Mouse (Mus musculus): ENCODE measurements around the gene Gpbp1l1.

The Gpbp1l1 gene

GRCm38 (mm10) chr4:116557306-116558121, at the start of gene Gpbp1l1:
Gene Gpbp1l1 (plus strand): TSS chr4:116557658.
- H3K4me1 ChIP-seq (replicated peaks; ENCODE audit: low read depth, low read length): peaks cover 61% of the 10 kb centered on the region
- peak within 1 kb of the TSS; percentile 96 for H3K4me3 ChIP-seq (replicated peaks; ENCODE audit: low read length)
- H3K9me3 ChIP-seq (ENCODE audit: low read length): no peaks in the 10 kb centered on the region
- TF ChIP-seq CTCF (conservative IDR thresholded peaks at IDR 0.05; ENCODE audit: low read length) (no peak), NANOG (IDR thresholded peaks at IDR 0.05; ENCODE audit: borderline replicate concordance, low read length) (no peak), POU5F1 (IDR thresholded peaks at IDR 0.05; ENCODE audit: borderline replicate concordance, low read length) (no peak)
- no peaks in the 10 kb centered on the region for H3K27me3 ChIP-seq (ENCODE audit: insufficient read depth, low read length)
- peaks cover 37% of the 10 kb centered on the region for H3K36me3 ChIP-seq (ENCODE audit: insufficient read depth, low read length)

GRCm38 (mm10) chr4:116531109-116531508, 26.3 kb upstream of the Gpbp1l1 start:
- Histone ChIP-seq H3K27me3 (ENCODE audit: insufficient read depth, low read length) (no peaks in the 10 kb centered on the region), H3K4me1 (replicated peaks; ENCODE audit: low read depth, low read length) (no peaks in the 10 kb centered on the region), H3K9me3 (ENCODE audit: low read length) (no peaks in the 10 kb centered on the region), H3K4me3 (replicated peaks; ENCODE audit: low read length) (no peak overlapping the region), H3K36me3 (ENCODE audit: insufficient read depth, low read length) (no peaks in the 10 kb centered on the region)
- TF ChIP-seq POU5F1 (IDR thresholded peaks at IDR 0.05; ENCODE audit: borderline replicate concordance, low read length) (no peak), CTCF (conservative IDR thresholded peaks at IDR 0.05; ENCODE audit: low read length) (peak; percentile 39; the same call in 1 of the 2 replicates)

GRCm38 (mm10) chr4:116536351-116536750, 21.1 kb upstream of the Gpbp1l1 start:
- H3K27me3 ChIP-seq (ENCODE audit: insufficient read depth, low read length): no peaks in the 10 kb centered on the region
- TF ChIP-seq POU5F1 (IDR thresholded peaks at IDR 0.05; ENCODE audit: borderline replicate concordance, low read length): no peak
- no peak for TF ChIP-seq CTCF (conservative IDR thresholded peaks at IDR 0.05; ENCODE audit: low read length)
- TF ChIP-seq NANOG (IDR thresholded peaks at IDR 0.05; ENCODE audit: borderline replicate concordance, low read length): no peak
- H3K4me1 ChIP-seq (replicated peaks; ENCODE audit: low read depth, low read length): no peaks in the 10 kb centered on the region
- no peaks in the 10 kb centered on the region for H3K36me3 ChIP-seq (ENCODE audit: insufficient read depth, low read length)
- no peak overlapping the region for H3K4me3 ChIP-seq (replicated peaks; ENCODE audit: low read length)
- no peaks in the 10 kb centered on the region for H3K9me3 ChIP-seq (ENCODE audit: low read length)

GRCm38 (mm10) chr4:116537737-116538136, 19.7 kb upstream of the Gpbp1l1 start:
- Histone ChIP-seq H3K9me3 (ENCODE audit: low read length) (no peaks in the 10 kb centered on the region), H3K36me3 (ENCODE audit: insufficient read depth, low read length) (no peaks in the 10 kb centered on the region), H3K4me1 (replicated peaks; ENCODE audit: low read depth, low read length) (no peaks in the 10 kb centered on the region), H3K27me3 (ENCODE audit: insufficient read depth, low read length) (no peaks in the 10 kb centered on the region), H3K4me3 (replicated peaks; ENCODE audit: low read length) (no peak overlapping the region)
- TF ChIP-seq CTCF (conservative IDR thresholded peaks at IDR 0.05; ENCODE audit: low read length) (no peak), NANOG (IDR thresholded peaks at IDR 0.05; ENCODE audit: borderline replicate concordance, low read length) (no peak), POU5F1 (IDR thresholded peaks at IDR 0.05; ENCODE audit: borderline replicate concordance, low read length) (no peak)

- peaks cover 18% of the 10 kb centered on the region for H3K4me1 ChIP-seq (replicated peaks; ENCODE audit: low read depth, low read length)
- no peaks in the 10 kb centered on the region for H3K27me3 ChIP-seq (ENCODE audit: insufficient read depth, low read length)
- TF ChIP-seq NANOG (IDR thresholded peaks at IDR 0.05; ENCODE audit: borderline replicate concordance, low read length) (no peak), CTCF (conservative IDR thresholded peaks at IDR 0.05; ENCODE audit: low read length) (no peak), POU5F1 (IDR thresholded peaks at IDR 0.05; ENCODE audit: borderline replicate concordance, low read length) (no peak)
- H3K36me3 ChIP-seq (ENCODE audit: insufficient read depth, low read length): peaks cover 36% of the 10 kb centered on the region
- no peaks in the 10 kb centered on the region for H3K9me3 ChIP-seq (ENCODE audit: low read length)
- no peak overlapping the region for H3K4me3 ChIP-seq (replicated peaks; ENCODE audit: low read length)
Measured at GRCm38 (mm10) chr4:116550432-116550831, 7.0 kb upstream of the Gpbp1l1 start.

GRCm38 (mm10) chr4:116553035-116553434, 4.4 kb upstream of the Gpbp1l1 start:
- Histone ChIP-seq H3K36me3 (ENCODE audit: insufficient read depth, low read length) (peaks cover 36% of the 10 kb centered on the region), H3K27me3 (ENCODE audit: insufficient read depth, low read length) (no peaks in the 10 kb centered on the region), H3K4me1 (replicated peaks; ENCODE audit: low read depth, low read length) (peaks cover 27% of the 10 kb centered on the region), H3K4me3 (replicated peaks; ENCODE audit: low read length) (no peak overlapping the region), H3K9me3 (ENCODE audit: low read length) (no peaks in the 10 kb centered on the region)
- no peak for TF ChIP-seq NANOG (IDR thresholded peaks at IDR 0.05; ENCODE audit: borderline replicate concordance, low read length)

GRCm38 (mm10) chr4:116555413-116556300, 1.8 kb upstream of the Gpbp1l1 start, which contains the start of gene Tmem69:
Gene Tmem69 (minus strand): TSS chr4:116555936.
- Histone ChIP-seq H3K9me3 (ENCODE audit: low read length) (no peaks in the 10 kb centered on the region), H3K36me3 (ENCODE audit: insufficient read depth, low read length) (peaks cover 42% of the 10 kb centered on the region), H3K4me3 (replicated peaks; ENCODE audit: low read length) (peak within 1 kb of the TSS; percentile 96), H3K4me1 (replicated peaks; ENCODE audit: low read depth, low read length) (peaks cover 48% of the 10 kb centered on the region), H3K27me3 (ENCODE audit: insufficient read depth, low read length) (no peaks in the 10 kb centered on the region)
- no peak for TF ChIP-seq CTCF (conservative IDR thresholded peaks at IDR 0.05; ENCODE audit: low read length)
- TF ChIP-seq POU5F1 (IDR thresholded peaks at IDR 0.05; ENCODE audit: borderline replicate concordance, low read length): 0 out of 2 replicates have a peak, but pooled peaks have one; percentile 27

GRCm38 (mm10) chr4:116556561-116557305, 725 bp upstream of the Gpbp1l1 start:
- TF ChIP-seq NANOG (IDR thresholded peaks at IDR 0.05; ENCODE audit: borderline replicate concordance, low read length): no peak
- peak overlapping the region; percentile 96 for H3K4me3 ChIP-seq (replicated peaks; ENCODE audit: low read length)
- H3K4me1 ChIP-seq (replicated peaks; ENCODE audit: low read depth, low read length): peaks cover 55% of the 10 kb centered on the region

More at GRCm38 (mm10) chr4:116556561-116557305, 725 bp upstream of the Gpbp1l1 start:
- H3K36me3 ChIP-seq (ENCODE audit: insufficient read depth, low read length): peaks cover 40% of the 10 kb centered on the region
- H3K27me3 ChIP-seq (ENCODE audit: insufficient read depth, low read length): no peaks in the 10 kb centered on the region
- H3K9me3 ChIP-seq (ENCODE audit: low read length): no peaks in the 10 kb centered on the region
